Mouse (Mus musculus) midbrain, embryonic 16.5 days (tissue): ENCODE measurements around the gene Adgrg2. TPM values are rescaled to one million over a fixed set of nuclear protein-coding genes. Genes with fewer than 3 reads are reported as not detected.

Experiments used
- ATAC-seq: fragments of 200-750 bp; cut with Nextera tagmentation; 2 replicates; pipeline ENCODE4 v1.8.0; 2017; ENCODE audit warnings: moderate TSS enrichment
- H3K27ac ChIP-seq: fragments of 300-500 bp; sonication (generic); 2 replicates; pipeline ENCODE4 v1.5.1; 2014; ENCODE audit warnings: mild to moderate bottlenecking, low read length, mixed read lengths
- H3K27me3 ChIP-seq: fragments of 300-500 bp; sonication (generic); 2 replicates; pipeline ENCODE4 v1.6.1; 2014; ENCODE audit warnings: low read depth, low read length, mixed read lengths; ENCODE audit not compliant: control insufficient read depth, insufficient read depth
- H3K36me3 ChIP-seq: fragments of 300-500 bp; sonication (generic); 2 replicates; pipeline ENCODE4 v1.6.1; 2014; ENCODE audit warnings: mild to moderate bottlenecking, low read length, moderate library complexity, mixed read lengths; ENCODE audit not compliant: control insufficient read depth, insufficient read depth
- H3K4me1 ChIP-seq: fragments of 300-500 bp; sonication (generic); 2 replicates; pipeline ENCODE4 v1.6.1; 2014; ENCODE audit warnings: mild to moderate bottlenecking, low read length, mixed read lengths; ENCODE audit not compliant: control insufficient read depth, insufficient read depth
- H3K4me2 ChIP-seq: fragments of 300-500 bp; sonication (generic); 2 replicates; pipeline ENCODE4 v1.6.1; 2014; ENCODE audit warnings: mild to moderate bottlenecking, low read length, mixed read lengths
- H3K4me3 ChIP-seq: fragments of 300-500 bp; sonication (generic); 2 replicates; pipeline ENCODE4 v1.5.1; 2014; ENCODE audit warnings: low read depth, mild to moderate bottlenecking, low read length, moderate library complexity, mixed read lengths
- H3K9ac ChIP-seq: fragments of 300-500 bp; sonication (generic); 2 replicates; pipeline ENCODE4 v1.6.1; 2014; ENCODE audit warnings: low read depth, low read length, mixed read lengths
- H3K9me3 ChIP-seq: fragments of 300-500 bp; sonication (generic); replicated peaks from 2 replicates; pipeline ENCODE4 v1.6.1; 2014; ENCODE audit warnings: mild to moderate bottlenecking, low read length, mixed read lengths; ENCODE audit not compliant: control insufficient read depth, poor library complexity, severe bottlenecking
- WGBS: fragments of 180-500 bp; shearing (Covaris S2); extraction: QIAGEN DNeasy Blood & Tissue Kit; methylation state at CpG from one replicate; pipeline ENCODE4 v1.1.7; 2014; 5-methylcytosine and 5-hydroxymethylcytosine counted together
- polyA plus RNA-seq: library from polyadenylated mRNA; unstranded; fragments of >200 nt; fragmentation: Nextera tagmentation; extraction: Ambion mirVana; gene quantifications from 2 replicates; pipeline ENCODE4 v1.2.1, GENCODE M21; 2015

The Adgrg2 gene
- polyA plus RNA-seq, 1 experiment from 2014 or later: 3.3 TPM

DNA sequence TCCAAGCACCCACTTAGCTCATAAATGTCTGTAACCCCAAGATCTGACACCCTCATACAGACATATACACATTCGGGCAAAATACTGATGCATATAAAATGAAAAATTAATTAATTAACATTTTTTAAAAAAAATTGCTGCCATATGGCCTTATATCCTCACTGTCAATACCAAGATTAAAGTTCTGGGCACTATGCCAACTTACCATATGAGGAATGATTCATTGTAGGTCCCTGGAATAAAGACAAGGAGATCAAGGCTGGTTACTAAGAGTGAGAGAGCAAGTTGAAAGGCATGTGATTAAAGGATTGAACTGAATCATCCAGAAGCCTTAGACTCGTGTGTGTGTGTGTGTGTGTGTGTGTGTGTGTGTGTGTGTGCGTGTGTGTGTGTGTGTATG lies 103.8 kb downstream of the Adgrg2 start:
- Histone ChIP-seq H3K36me3 (no peaks in the 10 kb centered on the region), H3K27ac (no peak overlapping the region), H3K4me3 (no peak overlapping the region), H3K27me3 (peaks cover 3% of the 10 kb centered on the region; the same call in 1 of the 2 replicates), H3K4me1 (no peaks in the 10 kb centered on the region), H3K4me2 (no peak overlapping the region), H3K9me3 (no peaks in the 10 kb centered on the region), H3K9ac (no peak overlapping the region)
- 48% methylated on average over 2 of the region's 3 CpGs for WGBS
- ATAC-seq: no peak

DNA sequence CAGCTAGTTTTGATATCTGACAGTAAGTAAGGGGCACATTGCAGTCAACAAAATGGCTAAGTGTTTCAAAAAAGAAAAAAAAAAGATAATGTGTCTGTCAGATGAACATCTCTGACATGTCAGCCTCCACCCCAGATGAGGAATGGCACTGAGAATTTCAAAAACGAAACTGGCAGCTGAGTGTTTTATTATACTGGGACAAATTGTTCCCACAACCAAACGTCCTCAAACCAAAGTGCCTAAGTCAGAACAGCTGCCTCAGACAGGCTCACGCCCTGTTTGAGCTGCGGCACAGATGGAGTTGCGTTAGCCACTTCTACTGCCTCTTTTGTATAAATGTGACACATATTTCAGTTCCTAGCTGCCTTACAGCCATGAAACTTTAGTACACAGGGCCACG lies 104.4 kb downstream of the Adgrg2 start:
- 61% methylated on average over 6 of the region's 6 CpGs for WGBS
- Histone ChIP-seq H3K9me3 (no peaks in the 10 kb centered on the region), H3K36me3 (no peaks in the 10 kb centered on the region), H3K4me3 (no peak overlapping the region), H3K27me3 (peaks cover 3% of the 10 kb centered on the region; the same call in 1 of the 2 replicates), H3K9ac (no peak overlapping the region), H3K27ac (no peak overlapping the region), H3K4me2 (no peak overlapping the region), H3K4me1 (no peaks in the 10 kb centered on the region)
- ATAC-seq: no peak

DNA sequence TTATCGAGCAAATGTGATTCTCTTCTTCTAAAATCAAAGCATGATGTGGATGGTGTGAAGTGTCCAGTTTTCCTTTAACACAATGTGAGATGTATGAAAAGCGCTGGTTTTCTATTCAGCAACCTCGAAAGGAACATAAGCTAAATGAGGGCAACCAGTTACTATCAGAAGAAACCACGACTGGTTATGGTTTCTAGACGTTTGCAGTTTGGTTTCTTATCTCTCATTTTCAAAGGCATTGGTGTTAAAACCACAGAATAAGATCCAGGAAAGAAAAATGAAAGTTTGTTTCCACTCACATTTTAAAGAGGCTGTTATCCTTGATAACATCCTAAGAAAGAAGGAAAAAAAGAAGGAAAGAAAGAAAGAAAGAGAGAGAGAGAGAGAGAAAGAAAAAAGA lies 106.0 kb downstream of the Adgrg2 start:
- Histone ChIP-seq H3K27ac (no peak overlapping the region), H3K9me3 (no peaks in the 10 kb centered on the region), H3K36me3 (no peaks in the 10 kb centered on the region), H3K4me3 (no peak overlapping the region), H3K9ac (no peak overlapping the region), H3K27me3 (peaks cover 3% of the 10 kb centered on the region; the same call in 1 of the 2 replicates), H3K4me1 (no peaks in the 10 kb centered on the region), H3K4me2 (no peak overlapping the region)
- 79% methylated on average over 5 of the region's 5 CpGs for WGBS
- no peak for ATAC-seq

DNA sequence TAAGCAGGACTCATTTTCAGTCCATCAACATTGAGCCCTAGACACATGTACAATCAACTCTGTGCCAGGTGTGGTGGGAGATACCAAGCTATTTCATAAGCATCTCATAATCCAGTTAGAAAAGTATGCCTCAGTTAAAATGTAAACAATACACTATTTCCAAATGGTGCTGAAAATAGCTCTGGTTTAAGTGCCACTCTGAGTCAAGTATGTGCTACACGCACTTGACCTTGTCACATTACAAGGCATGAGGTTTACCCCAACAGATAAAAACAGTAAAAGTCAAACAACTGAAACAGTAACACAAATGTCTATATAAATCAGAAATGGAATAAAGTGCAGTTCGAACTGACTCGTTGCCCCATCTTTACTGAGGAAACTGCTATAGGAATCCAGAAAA lies 110.6 kb downstream of the Adgrg2 start:
- H3K9ac ChIP-seq: no peak overlapping the region
- H3K4me1 ChIP-seq: peaks cover 8% of the 10 kb centered on the region
- H3K27me3 ChIP-seq: no peaks in the 10 kb centered on the region; the same call in 1 of the 2 replicates
- H3K4me3 ChIP-seq: no peak overlapping the region
- ATAC-seq: no peak
- H3K9me3 ChIP-seq: no peaks in the 10 kb centered on the region
- H3K4me2 ChIP-seq: no peak overlapping the region
- H3K36me3 ChIP-seq: no peaks in the 10 kb centered on the region
- no peak overlapping the region for H3K27ac ChIP-seq
- 88% methylated on average over 3 of the region's 3 CpGs for WGBS

DNA sequence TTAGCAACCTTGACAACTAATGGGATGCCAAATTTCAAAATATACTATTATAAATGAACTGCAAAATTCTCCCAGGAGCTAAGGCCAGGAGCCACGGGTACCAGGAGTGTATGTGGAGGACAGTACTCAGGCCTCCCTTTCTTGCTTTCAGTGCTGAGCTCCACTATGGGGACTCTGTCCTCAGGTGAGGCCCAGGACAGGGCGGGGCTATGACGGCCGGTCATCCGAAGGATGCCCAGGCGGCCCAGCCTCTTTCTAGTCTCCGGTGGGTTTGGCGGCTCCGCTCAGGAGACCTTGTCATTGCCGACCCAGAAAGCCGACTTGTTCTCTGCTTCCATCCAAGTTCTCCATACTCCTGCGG lies 111.2 kb downstream of the Adgrg2 start:
- 32% methylated on average over 12 of the region's 12 CpGs for WGBS
- peak; percentile 84 for ATAC-seq
- peak overlapping the region; percentile 55 for H3K4me2 ChIP-seq
- no peaks in the 10 kb centered on the region for H3K9me3 ChIP-seq
- peak overlapping the region; percentile 70 for H3K9ac ChIP-seq
- H3K4me3 ChIP-seq: peak overlapping the region; percentile 60
- H3K4me1 ChIP-seq: peaks cover 8% of the 10 kb centered on the region
- H3K27me3 ChIP-seq: no peaks in the 10 kb centered on the region; the same call in 1 of the 2 replicates
- peak overlapping the region; percentile 76 for H3K27ac ChIP-seq
- H3K36me3 ChIP-seq: no peaks in the 10 kb centered on the region

DNA sequence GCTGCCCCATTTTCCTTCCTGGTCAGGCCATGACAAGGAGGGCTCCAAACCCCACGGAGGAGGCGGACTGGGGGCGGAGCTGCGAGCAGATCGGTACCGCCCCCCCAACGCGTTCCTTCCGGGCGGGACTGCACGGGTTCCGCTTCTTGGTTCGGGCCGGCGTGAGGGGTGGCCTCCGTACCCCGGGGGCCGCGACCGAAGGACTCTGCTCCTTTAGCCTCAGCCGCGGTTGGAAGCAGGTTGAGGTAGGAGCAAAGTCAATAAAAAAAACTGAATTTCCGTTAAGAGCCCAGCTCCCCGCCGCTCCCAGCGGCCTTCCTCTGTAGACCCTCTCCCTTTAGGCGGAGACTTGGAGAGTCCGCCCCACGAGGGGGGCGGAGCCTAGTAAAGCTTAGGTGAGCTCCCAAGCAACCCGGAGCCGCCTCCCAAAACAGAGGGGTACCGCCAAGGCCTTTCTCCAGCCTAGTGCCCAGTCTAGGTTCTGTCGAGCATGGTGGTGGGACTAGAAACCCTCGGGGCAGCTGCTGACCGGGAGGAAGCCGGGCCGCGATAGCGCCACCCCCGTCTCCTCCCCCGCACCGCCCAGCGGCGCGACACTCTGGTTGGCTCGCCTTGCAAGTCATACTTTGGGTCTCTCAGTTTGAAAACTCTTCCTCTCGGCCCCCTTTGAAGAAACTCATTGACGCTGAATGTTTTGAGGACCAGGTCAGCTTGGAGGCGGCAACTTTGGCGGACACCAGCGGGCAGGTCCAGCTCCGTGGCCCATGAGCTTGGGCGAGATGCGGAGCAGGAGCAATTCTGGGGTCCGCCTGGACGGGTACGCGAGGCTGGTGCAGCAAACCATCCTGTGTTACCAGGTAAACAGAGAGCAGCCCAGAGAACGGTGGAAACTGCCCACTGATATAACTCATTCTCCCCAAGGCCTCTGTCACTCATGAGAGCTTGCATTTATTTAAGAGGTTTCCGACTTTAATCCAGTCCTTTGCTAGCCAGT lies 111.9 kb downstream of the Adgrg2 start, which contains the start of gene Phka2:
Gene Phka2 (plus strand): TSS at position 119 of the 994 bp plus-strand sequence.
- peak within 1 kb of the TSS; percentile 70 for H3K9ac ChIP-seq
- 24% methylated on average over 60 of the region's 61 CpGs for WGBS
- H3K4me3 ChIP-seq: peak within 1 kb of the TSS; percentile 60
- H3K36me3 ChIP-seq: no peaks in the 10 kb centered on the region
- no peaks in the 10 kb centered on the region for H3K9me3 ChIP-seq
- peaks cover 8% of the 10 kb centered on the region for H3K4me1 ChIP-seq
- peak within 1 kb of the TSS; percentile 76 for H3K27ac ChIP-seq
- peak within 1 kb of the TSS; percentile 58 for H3K4me2 ChIP-seq
- ATAC-seq: peak; percentile 99
- no peaks in the 10 kb centered on the region; the same call in 1 of the 2 replicates for H3K27me3 ChIP-seq

DNA sequence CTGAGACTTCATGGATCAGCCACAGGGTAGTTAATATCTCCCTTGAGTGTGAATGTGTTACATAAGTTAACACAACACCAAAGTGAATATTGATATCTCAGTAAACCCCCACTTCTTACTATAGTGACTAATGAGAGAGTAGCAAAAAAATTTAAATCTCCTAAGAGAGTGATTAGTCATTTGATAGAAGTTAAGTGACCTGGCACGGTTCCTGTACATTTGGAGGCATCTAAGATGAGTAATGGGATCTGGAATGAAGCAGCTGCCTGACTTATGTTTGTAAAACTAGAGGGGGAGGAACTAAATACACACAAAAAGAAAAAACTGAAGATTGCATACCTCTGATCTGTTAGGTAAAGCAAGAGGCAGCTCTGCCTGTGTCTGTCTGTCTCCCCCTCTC lies 118.6 kb downstream of the Adgrg2 start:
- Histone ChIP-seq H3K9me3 (no peaks in the 10 kb centered on the region), H3K9ac (no peak overlapping the region), H3K4me3 (no peak overlapping the region), H3K4me1 (0 out of 2 replicates have a peak, but pooled peaks cover 2% of the 10 kb centered on the region), H3K4me2 (no peak overlapping the region), H3K27ac (no peak overlapping the region), H3K27me3 (no peaks in the 10 kb centered on the region; the same call in 1 of the 2 replicates), H3K36me3 (no peaks in the 10 kb centered on the region)
- 63% methylated on average over 1 of the region's 1 CpGs for WGBS
- ATAC-seq: no peak

DNA sequence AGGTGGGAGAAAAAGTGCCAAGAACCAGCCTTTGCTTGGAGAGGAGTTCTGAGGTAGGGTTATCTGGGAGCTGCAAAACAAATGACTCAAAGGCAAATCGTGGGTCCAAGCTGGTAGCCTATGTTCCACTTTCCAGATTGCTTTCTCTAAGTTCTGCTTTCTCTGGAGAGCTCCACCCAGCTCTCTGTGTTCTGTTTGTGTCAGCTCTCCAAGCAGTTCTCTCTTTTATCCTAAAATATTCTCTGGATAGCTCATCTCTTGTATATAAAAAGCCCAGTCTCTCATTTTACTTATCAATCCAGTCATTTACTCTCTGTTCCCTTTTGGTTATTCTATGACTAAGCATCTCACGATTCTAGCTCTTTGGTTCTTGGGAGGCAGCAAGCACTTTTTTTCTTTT lies 119.7 kb downstream of the Adgrg2 start:
- 61% methylated on average over 2 of the region's 2 CpGs for WGBS

DNA sequence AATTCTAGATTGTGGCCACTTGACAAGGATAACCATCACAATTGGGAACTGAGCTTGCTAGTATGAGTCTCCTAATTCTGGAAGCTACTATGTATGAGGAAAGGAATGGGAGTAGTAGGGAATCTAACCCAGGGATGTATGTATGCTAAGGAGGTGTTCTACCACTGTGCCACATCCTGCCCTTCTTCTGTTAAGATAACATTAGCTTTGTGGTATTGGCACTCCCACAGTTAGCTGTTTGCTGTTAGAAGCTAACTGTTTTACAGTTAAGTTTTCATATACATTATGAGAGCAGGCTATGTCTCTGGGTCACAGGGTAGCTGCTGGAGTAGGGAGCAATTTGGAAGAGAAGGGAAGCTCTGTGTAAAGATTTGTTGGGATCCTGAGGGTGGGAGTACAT lies 125.5 kb downstream of the Adgrg2 start:
- Histone ChIP-seq H3K9ac (no peak overlapping the region), H3K36me3 (no peaks in the 10 kb centered on the region), H3K4me3 (no peak overlapping the region), H3K9me3 (no peaks in the 10 kb centered on the region), H3K4me1 (no peaks in the 10 kb centered on the region), H3K4me2 (no peak overlapping the region), H3K27ac (no peak overlapping the region), H3K27me3 (no peaks in the 10 kb centered on the region; the same call in 1 of the 2 replicates)
- no peak for ATAC-seq

More for the DNA sequence above, 119.7 kb downstream of the Adgrg2 start:
- Histone ChIP-seq H3K9me3 (no peaks in the 10 kb centered on the region), H3K9ac (no peak overlapping the region), H3K36me3 (no peaks in the 10 kb centered on the region), H3K27me3 (no peaks in the 10 kb centered on the region; the same call in 1 of the 2 replicates), H3K4me2 (no peak overlapping the region), H3K27ac (no peak overlapping the region), H3K4me3 (no peak overlapping the region), H3K4me1 (no peaks in the 10 kb centered on the region)
- no peak for ATAC-seq
